Mouse (Mus musculus): ENCODE measurements around the gene Exoc3l4. TPM values are rescaled to one million over a fixed set of nuclear protein-coding genes. Genes with fewer than 3 reads are reported as not detected.
A peak's percentile ranks its signal among the peaks of the same experiment; 100 is the strongest.

The Exoc3l4 gene
- polyA plus RNA-seq, 1 experiment: 0.25 TPM

DNA sequence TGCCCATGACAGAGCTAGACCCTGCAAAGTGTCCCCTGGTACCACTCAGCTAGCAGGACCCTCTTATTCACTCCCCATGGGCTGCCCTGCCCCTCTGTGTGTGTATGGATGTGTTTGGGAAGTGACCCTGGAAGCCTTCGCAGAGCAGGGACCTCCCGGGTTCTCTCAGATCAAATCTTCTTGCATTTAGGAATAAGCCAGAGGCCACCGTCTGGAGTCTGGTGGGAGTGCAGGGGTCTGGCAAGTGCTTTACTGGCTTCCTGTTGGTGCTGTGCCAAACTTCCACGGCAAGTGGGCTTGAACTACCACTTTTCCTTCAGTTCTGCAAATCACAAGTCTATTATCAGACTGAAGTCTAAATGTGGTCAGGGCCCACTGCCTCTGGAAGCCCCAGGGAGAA lies 37.2 kb downstream of the Exoc3l4 start:
- Histone ChIP-seq H3K27me3 (ENCODE audit: control insufficient read depth) (peaks cover 16% of the 10 kb centered on the region), H3K4me1 (ENCODE audit: control insufficient read depth) (peaks cover 44% of the 10 kb centered on the region), H3K9me3 (ENCODE audit: control insufficient read depth, low read length) (no peaks in the 10 kb centered on the region), H3K36me3 (ENCODE audit: control insufficient read depth) (peaks cover 70% of the 10 kb centered on the region), H3K4me3 (replicated peaks) (no peak overlapping the region)
- no peak for TF ChIP-seq TAL1 (IDR thresholded peaks at IDR 0.05; ENCODE audit: low read length)
- TF ChIP-seq GATA1 (IDR thresholded peaks at IDR 0.05; ENCODE audit: low read length): no peak

DNA sequence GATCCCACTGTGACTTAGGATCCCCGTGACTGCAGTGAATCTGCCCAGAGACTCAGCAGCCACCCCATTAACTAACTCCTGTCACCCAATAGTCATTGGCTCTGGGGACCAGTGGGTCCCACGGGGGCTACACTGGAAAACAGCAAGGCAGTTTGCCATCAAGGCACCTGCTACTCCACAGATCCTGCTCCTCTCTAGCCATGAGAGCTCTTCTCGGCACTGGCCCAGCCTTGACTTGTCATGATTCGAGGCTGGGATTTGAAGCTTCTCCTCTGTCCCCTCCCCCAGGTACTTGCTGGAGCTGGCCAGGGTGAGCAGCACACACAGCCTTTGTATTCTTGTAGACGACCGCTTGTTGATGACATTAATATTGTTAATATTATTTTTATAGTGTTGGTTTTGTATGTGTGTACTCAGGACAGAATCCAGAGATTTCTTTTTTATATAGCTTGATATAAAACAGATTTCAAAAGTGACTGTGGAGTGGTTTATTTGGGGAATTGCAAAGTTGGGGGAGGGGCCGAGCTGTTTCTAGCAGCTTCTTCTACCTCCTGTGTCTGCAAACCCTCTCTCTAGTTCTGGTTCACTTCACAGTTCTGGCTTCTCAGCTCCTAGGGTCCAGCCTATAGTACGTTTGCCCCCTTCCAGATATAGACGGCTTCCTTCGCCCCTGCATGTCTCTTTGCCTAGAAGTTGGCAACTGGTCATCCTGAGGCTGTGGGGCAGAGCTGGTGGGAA lies 37.9 kb downstream of the Exoc3l4 start:
- Histone ChIP-seq H3K4me3 (replicated peaks) (no peak overlapping the region), H3K9me3 (ENCODE audit: control insufficient read depth, low read length) (no peaks in the 10 kb centered on the region), H3K4me1 (ENCODE audit: control insufficient read depth) (peaks cover 40% of the 10 kb centered on the region), H3K27me3 (ENCODE audit: control insufficient read depth) (peaks cover 18% of the 10 kb centered on the region), H3K36me3 (ENCODE audit: control insufficient read depth) (peaks cover 63% of the 10 kb centered on the region)
- no peak for TF ChIP-seq TAL1 (IDR thresholded peaks at IDR 0.05; ENCODE audit: low read length)
- no peak for TF ChIP-seq GATA1 (IDR thresholded peaks at IDR 0.05; ENCODE audit: low read length)

GRCm38 (mm10) chr12:111455311-111455846 lies 38.6 kb downstream of the Exoc3l4 start:
- Histone ChIP-seq H3K36me3 (ENCODE audit: control insufficient read depth) (peaks cover 56% of the 10 kb centered on the region), H3K9me3 (ENCODE audit: control insufficient read depth, low read length) (no peaks in the 10 kb centered on the region), H3K4me3 (replicated peaks) (no peak overlapping the region), H3K4me1 (ENCODE audit: control insufficient read depth) (peaks cover 34% of the 10 kb centered on the region), H3K27me3 (ENCODE audit: control insufficient read depth) (peaks cover 25% of the 10 kb centered on the region)
- TF ChIP-seq GATA1 (IDR thresholded peaks at IDR 0.05; ENCODE audit: low read length) (no peak), TAL1 (IDR thresholded peaks at IDR 0.05; ENCODE audit: low read length) (no peak)

DNA sequence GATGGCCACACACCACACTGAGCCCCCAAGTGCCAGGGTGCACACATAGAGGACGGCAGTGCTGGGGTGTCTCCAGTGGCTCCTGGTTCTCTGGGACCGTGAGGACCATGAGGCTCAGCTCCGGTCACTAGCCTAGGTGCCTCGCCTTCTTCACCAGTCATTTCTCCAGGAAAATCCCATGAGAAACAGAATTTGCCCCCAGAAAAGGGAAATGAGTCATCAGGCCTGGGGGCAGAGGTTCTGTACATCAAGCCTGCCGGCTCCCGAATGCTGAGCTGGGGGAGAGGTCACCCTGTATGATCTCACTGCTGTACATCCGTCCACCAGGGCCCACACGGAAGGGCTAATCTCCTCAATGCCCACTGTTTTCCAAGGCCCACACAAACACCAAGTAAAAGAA lies 39.0 kb downstream of the Exoc3l4 start:
- Histone ChIP-seq H3K4me3 (replicated peaks) (no peak overlapping the region), H3K9me3 (ENCODE audit: control insufficient read depth, low read length) (no peaks in the 10 kb centered on the region), H3K36me3 (ENCODE audit: control insufficient read depth) (peaks cover 51% of the 10 kb centered on the region), H3K4me1 (ENCODE audit: control insufficient read depth) (peaks cover 32% of the 10 kb centered on the region), H3K27me3 (ENCODE audit: control insufficient read depth) (peaks cover 30% of the 10 kb centered on the region)
- no peak for TF ChIP-seq TAL1 (IDR thresholded peaks at IDR 0.05; ENCODE audit: low read length)
- TF ChIP-seq GATA1 (IDR thresholded peaks at IDR 0.05; ENCODE audit: low read length): no peak

DNA sequence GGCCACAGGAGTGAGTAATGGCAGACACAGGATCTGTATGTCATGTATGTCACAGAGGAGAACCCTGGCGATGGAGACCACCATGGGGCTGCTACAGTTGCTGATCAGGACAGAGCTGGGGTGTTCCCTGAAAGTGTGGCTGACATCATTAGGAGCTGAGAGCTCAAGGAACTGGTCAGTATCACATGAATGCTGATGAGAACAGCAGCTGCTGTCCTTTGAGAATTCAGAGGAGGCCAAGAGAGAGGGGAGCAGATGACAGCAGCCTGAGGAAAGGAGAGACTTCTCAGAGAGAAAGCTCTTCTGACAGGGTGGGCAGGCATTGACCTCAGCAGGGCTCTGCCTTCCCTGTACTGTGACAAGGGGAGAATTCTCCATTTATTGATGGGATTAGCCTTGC lies 40.9 kb downstream of the Exoc3l4 start:
- no peaks in the 10 kb centered on the region for H3K9me3 ChIP-seq (ENCODE audit: control insufficient read depth, low read length)
- peaks cover 44% of the 10 kb centered on the region for H3K27me3 ChIP-seq (ENCODE audit: control insufficient read depth)
- H3K36me3 ChIP-seq (ENCODE audit: control insufficient read depth): peaks cover 32% of the 10 kb centered on the region
- TF ChIP-seq GATA1 (IDR thresholded peaks at IDR 0.05; ENCODE audit: low read length) (no peak), TAL1 (IDR thresholded peaks at IDR 0.05; ENCODE audit: low read length) (no peak)
- peaks cover 28% of the 10 kb centered on the region for H3K4me1 ChIP-seq (ENCODE audit: control insufficient read depth)
- no peak overlapping the region for H3K4me3 ChIP-seq (replicated peaks)

- H3K27me3 ChIP-seq (ENCODE audit: control insufficient read depth): peaks cover 40% of the 10 kb centered on the region
- H3K4me3 ChIP-seq (replicated peaks): no peak overlapping the region
- peaks cover 4% of the 10 kb centered on the region; the same call in 1 of the 2 replicates for H3K9me3 ChIP-seq (ENCODE audit: control insufficient read depth, low read length)
- no peak for TF ChIP-seq GATA1 (IDR thresholded peaks at IDR 0.05; ENCODE audit: low read length)
- TF ChIP-seq TAL1 (IDR thresholded peaks at IDR 0.05; ENCODE audit: low read length): no peak
- H3K36me3 ChIP-seq (ENCODE audit: control insufficient read depth): no peaks in the 10 kb centered on the region
- H3K4me1 ChIP-seq (ENCODE audit: control insufficient read depth): peaks cover 5% of the 10 kb centered on the region
These were observed 46.8 kb downstream of the Exoc3l4 start for GRCm38 (mm10) chr12:111463570-111463969.

DNA sequence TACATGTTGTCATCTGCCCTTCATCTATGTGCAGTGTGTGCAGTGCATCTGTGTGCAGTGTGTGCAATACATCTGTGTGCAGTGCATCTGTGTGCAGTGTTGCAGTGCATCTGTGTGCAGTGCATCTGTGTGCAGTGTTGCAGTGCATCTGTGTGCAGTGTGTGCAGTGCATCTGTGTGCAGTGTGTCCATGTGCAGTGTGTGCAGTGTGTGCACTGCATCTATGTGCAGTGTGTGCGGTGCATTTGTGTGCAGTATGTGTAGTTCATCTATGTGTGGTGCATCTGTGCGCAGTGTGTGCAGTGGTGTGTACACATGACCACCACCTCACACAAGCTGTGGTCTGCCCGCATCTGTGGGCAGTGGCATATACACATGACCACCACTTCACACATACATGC lies 49.6 kb downstream of the Exoc3l4 start:
- peaks cover 33% of the 10 kb centered on the region for H3K27me3 ChIP-seq (ENCODE audit: control insufficient read depth)
- TF ChIP-seq GATA1 (IDR thresholded peaks at IDR 0.05; ENCODE audit: low read length) (no peak), TAL1 (IDR thresholded peaks at IDR 0.05; ENCODE audit: low read length) (0 out of 3 replicates have a peak, but pooled peaks have one; percentile 15)
- peaks cover 4% of the 10 kb centered on the region; the same call in 1 of the 2 replicates for H3K9me3 ChIP-seq (ENCODE audit: control insufficient read depth, low read length)
- H3K4me1 ChIP-seq (ENCODE audit: control insufficient read depth): no peaks in the 10 kb centered on the region; the same call in 1 of the 2 replicates
- H3K36me3 ChIP-seq (ENCODE audit: control insufficient read depth): no peaks in the 10 kb centered on the region
- H3K4me3 ChIP-seq (replicated peaks): no peak overlapping the region

DNA sequence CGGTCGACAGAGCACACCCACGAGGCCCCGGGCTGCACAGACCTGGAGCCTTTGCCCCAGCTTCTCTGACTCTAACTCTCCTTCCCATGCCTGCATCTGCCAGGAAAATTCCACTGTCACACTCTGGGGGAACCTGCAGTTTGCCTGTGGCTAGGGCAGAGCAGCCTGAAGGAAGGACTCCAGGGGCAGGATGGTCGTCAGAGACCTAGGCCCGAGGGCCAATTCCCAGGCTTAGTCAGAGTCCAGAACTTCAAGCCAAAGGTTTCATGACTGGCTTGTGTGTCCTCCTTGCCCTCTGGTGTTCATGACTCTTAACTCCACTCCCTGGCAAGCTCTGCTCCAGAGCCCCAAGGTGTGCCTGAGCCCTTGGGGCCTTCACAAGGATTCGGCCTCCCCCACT lies 51.4 kb downstream of the Exoc3l4 start:
- Histone ChIP-seq H3K4me1 (ENCODE audit: control insufficient read depth) (no peaks in the 10 kb centered on the region), H3K36me3 (ENCODE audit: control insufficient read depth) (no peaks in the 10 kb centered on the region), H3K4me3 (replicated peaks) (no peak overlapping the region), H3K9me3 (ENCODE audit: control insufficient read depth, low read length) (peaks cover 4% of the 10 kb centered on the region; the same call in 1 of the 2 replicates), H3K27me3 (ENCODE audit: control insufficient read depth) (peaks cover 24% of the 10 kb centered on the region)
- no peak for TF ChIP-seq TAL1 (IDR thresholded peaks at IDR 0.05; ENCODE audit: low read length)
- TF ChIP-seq GATA1 (IDR thresholded peaks at IDR 0.05; ENCODE audit: low read length): no peak

DNA sequence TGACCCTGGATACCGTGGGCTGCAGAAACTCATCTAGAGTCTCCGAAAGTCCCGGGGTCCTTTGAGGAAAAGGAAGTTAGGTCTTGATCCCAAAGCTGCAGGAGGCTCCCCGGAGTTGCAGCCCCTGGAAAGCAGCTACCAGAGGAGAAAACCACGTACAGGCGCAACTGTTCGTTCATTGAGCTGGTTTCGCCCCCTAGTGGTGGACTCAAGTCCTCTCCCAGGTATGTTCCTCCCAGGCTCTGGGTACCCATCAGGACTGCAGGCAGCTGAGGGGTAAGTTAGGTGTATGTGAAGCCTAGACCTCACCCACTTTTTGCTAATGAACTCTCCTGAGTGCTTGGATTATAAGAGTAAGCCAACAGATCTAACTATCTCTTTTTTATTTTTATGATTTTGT lies 52.7 kb downstream of the Exoc3l4 start:
- Histone ChIP-seq H3K4me3 (replicated peaks) (no peak overlapping the region), H3K9me3 (ENCODE audit: control insufficient read depth, low read length) (peaks cover 6% of the 10 kb centered on the region; the same call in 1 of the 2 replicates), H3K4me1 (ENCODE audit: control insufficient read depth) (no peaks in the 10 kb centered on the region), H3K27me3 (ENCODE audit: control insufficient read depth) (peaks cover 27% of the 10 kb centered on the region), H3K36me3 (ENCODE audit: control insufficient read depth) (no peaks in the 10 kb centered on the region)
- no peak for TF ChIP-seq GATA1 (IDR thresholded peaks at IDR 0.05; ENCODE audit: low read length)
- no peak for TF ChIP-seq TAL1 (IDR thresholded peaks at IDR 0.05; ENCODE audit: low read length)

All from erythroblast, embryonic 14.5 days (primary cell).